15 mouse cellular contexts compared by ENCODE assay signal in genomic region chr11:33300859-33301258, GRCm38 (mm10). TPM values are rescaled to one million over a fixed set of nuclear protein-coding genes. Genes with fewer than 3 reads are reported as not detected.
DNase-seq lines count a peak whose midpoint lies in the region; ATAC-seq lines count a peak whose summit lies in the region.
"Had no signal": no experiment of that assay in that cellular context is flagged by ENCODE, and none has a peak within 500 bp of the region (broad histone marks: within the 10 kb centered on the region; RNA-seq: fewer than 3 reads in every experiment).

No protein-coding gene starts in this region.

- peaks cover 46% of the 10 kb centered on the region for H3K4me1 ChIP-seq in neural tube, embryonic 13.5 days (replicated peaks)
- peaks cover 23% of the 10 kb centered on the region for H3K4me1 ChIP-seq in hindbrain, embryonic 15.5 days (replicated peaks)

- WGBS in neural tube, embryonic 13.5 days = 18% methylated on average over 8 of the region's 8 CpGs
- 29% methylated on average over 8 of the region's 8 CpGs for WGBS in hindbrain, embryonic 15.5 days

- ATAC-seq in neural tube, embryonic 13.5 days (ENCODE audit: low read depth) = peak; percentile 36; the same call in 1 of the 2 replicates
- peak; percentile 50; the same call in 1 of the 2 replicates for ATAC-seq in hindbrain, embryonic 15.5 days (ENCODE audit: low FRiP score, low read depth)

- H3K9ac ChIP-seq in neural tube, embryonic 13.5 days = no peak overlapping the region
- no peak overlapping the region for H3K9ac ChIP-seq in hindbrain, embryonic 15.5 days

- H3K4me3 ChIP-seq in neural tube, embryonic 13.5 days = no peak overlapping the region
- H3K4me3 ChIP-seq in hindbrain, embryonic 15.5 days = no peak overlapping the region
- H3K4me3 ChIP-seq: gastrocnemius, adult 2 months had no signal

- no peaks in the 10 kb centered on the region for H3K27me3 ChIP-seq in neural tube, embryonic 13.5 days
- no peaks in the 10 kb centered on the region for H3K27me3 ChIP-seq in hindbrain, embryonic 15.5 days

- no peak overlapping the region for H3K4me2 ChIP-seq in neural tube, embryonic 13.5 days
- H3K4me2 ChIP-seq in hindbrain, embryonic 15.5 days = no peak overlapping the region
- H3K4me2 ChIP-seq: liver, embryonic 11.5 days had no signal

- no peaks in the 10 kb centered on the region for H3K36me3 ChIP-seq in neural tube, embryonic 13.5 days
- no peaks in the 10 kb centered on the region for H3K36me3 ChIP-seq in hindbrain, embryonic 15.5 days
- H3K36me3 ChIP-seq: G1E had no signal

- H3K27ac ChIP-seq in neural tube, embryonic 13.5 days (replicated peaks) = peak overlapping the region; percentile 47
- H3K27ac ChIP-seq in hindbrain, embryonic 15.5 days (replicated peaks) = no peak overlapping the region
- H3K27ac ChIP-seq: gastrocnemius, adult 2 months had no signal

- DNase-seq in embryo, embryonic 11 days = peak; percentile 26
- DNase-seq in embryo, embryonic 9.5 days (ENCODE audit: extremely low spot score) = no peak
- no peak for DNase-seq in neural tube, embryonic 10.5 days (ENCODE audit: extremely low spot score, low spot score)
- no peak for DNase-seq in gastrocnemius, postnatal 4 days (ENCODE audit: low spot score in 2 of 2)
- no peak for DNase-seq in adrenal gland, postnatal 14 days
- no peak for DNase-seq in kidney, adult 11 months
- DNase-seq: gastrocnemius, adult 2 months; kidney, postnatal 14 days; thymus, adult 18-20 months had no signal

- no peaks in the 10 kb centered on the region for H3K9me3 ChIP-seq in neural tube, embryonic 13.5 days
- no peaks in the 10 kb centered on the region for H3K9me3 ChIP-seq in hindbrain, embryonic 15.5 days
- H3K9me3 ChIP-seq: G1E had no signal

RNA-seq across cellular contexts. Expression of gene Gm12117, which starts 24.3 kb away (rescaled TPM):
- not detected in 2 replicates for polyA plus RNA-seq in neural tube, embryonic 13.5 days (2015; fragmentation: Nextera tagmentation; extraction: Ambion mirVana)
- 0.16 TPM in 1 of 2 replicates, not detected in the other for polyA plus RNA-seq in hindbrain, embryonic 15.5 days (2015; fragmentation: Nextera tagmentation; extraction: Ambion mirVana)
- under 1 TPM in 1 of 2 experiments, not detected in 1; 0.49 TPM for total RNA-seq in gastrocnemius, postnatal 4 days (2021)
- total RNA-seq in adrenal gland, postnatal 14 days (2021) = not detected in 2 replicates
- total RNA-seq: gastrocnemius, adult 2 months had no signal
- polyA plus RNA-seq: G1E; heart, embryonic 14.5 days; intestine, embryonic 14.5 days; liver, embryonic 11.5 days had no signal
